Mouse (Mus musculus): ENCODE data around the gene Dock10. TPM values are rescaled to one million over a fixed set of nuclear protein-coding genes. Genes with fewer than 3 reads are reported as not detected.

Gene Dock10
- total and polyA plus RNA-seq, 3 experiments = 2.6 to 4.3 (median 3.8) TPM

- no peaks in the 10 kb centered on the region; the same call in 1 of the 2 replicates for H3K4me1 ChIP-seq (ENCODE audit: control insufficient read depth, insufficient read depth, low read length)
- no peak for DNase-seq
- H3K9ac ChIP-seq (ENCODE audit: low read depth, low read length) = no peak overlapping the region
- H3K27ac ChIP-seq = no peak overlapping the region
- no peaks in the 10 kb centered on the region for H3K27me3 ChIP-seq (ENCODE audit: control insufficient read depth, insufficient read depth, low read length)
- H3K36me3 ChIP-seq (ENCODE audit: control insufficient read depth, insufficient read depth, low read length) = no peaks in the 10 kb centered on the region; the same call in 1 of the 2 replicates
- H3K79me2 ChIP-seq (replicated peaks; ENCODE audit: control insufficient read depth, insufficient read depth, low read length) = no peaks in the 10 kb centered on the region
- WGBS = 63% methylated on average over 2 of the region's 2 CpGs
- H3K4me3 ChIP-seq = no peak overlapping the region
- intact Hi-C loops (cut with DNase I) = loop anchor here (5.0 kb wide), 1 partner anchor 70 kb away; no protein-coding TSS in a partner anchor
- TF ChIP-seq EP300 (IDR thresholded peaks at IDR 0.05; ENCODE audit: insufficient read depth, low read depth, low read length) (no peak), POLR2A (IDR thresholded peaks at IDR 0.05; ENCODE audit: insufficient read depth, low read depth, low read length) (no peak), CTCF (IDR thresholded peaks at IDR 0.05) (no peak)
These were observed 106.2 kb downstream of the Dock10 start for GRCm38 (mm10) chr1:80652083-80652482.

GRCm38 (mm10) chr1:80646602-80647001 lies 111.7 kb downstream of the Dock10 start:
- no peak overlapping the region for H3K27ac ChIP-seq
- H3K79me2 ChIP-seq (replicated peaks; ENCODE audit: control insufficient read depth, insufficient read depth, low read length) = no peaks in the 10 kb centered on the region
- TF ChIP-seq CTCF (IDR thresholded peaks at IDR 0.05) = no peak
- TF ChIP-seq POLR2A (IDR thresholded peaks at IDR 0.05; ENCODE audit: insufficient read depth, low read depth, low read length) = no peak
- no peak for TF ChIP-seq EP300 (IDR thresholded peaks at IDR 0.05; ENCODE audit: insufficient read depth, low read depth, low read length)
- H3K27me3 ChIP-seq (ENCODE audit: control insufficient read depth, insufficient read depth, low read length) = no peaks in the 10 kb centered on the region
- DNase-seq = no peak
- no peak overlapping the region for H3K4me3 ChIP-seq
- intact Hi-C loops (cut with DNase I) = no loop called here
- H3K36me3 ChIP-seq (ENCODE audit: control insufficient read depth, insufficient read depth, low read length) = no peaks in the 10 kb centered on the region
- H3K9ac ChIP-seq (ENCODE audit: low read depth, low read length) = no peak overlapping the region
- 59% methylated on average over 3 of the region's 3 CpGs for WGBS
- no peaks in the 10 kb centered on the region; the same call in 1 of the 2 replicates for H3K4me1 ChIP-seq (ENCODE audit: control insufficient read depth, insufficient read depth, low read length)

DNA sequence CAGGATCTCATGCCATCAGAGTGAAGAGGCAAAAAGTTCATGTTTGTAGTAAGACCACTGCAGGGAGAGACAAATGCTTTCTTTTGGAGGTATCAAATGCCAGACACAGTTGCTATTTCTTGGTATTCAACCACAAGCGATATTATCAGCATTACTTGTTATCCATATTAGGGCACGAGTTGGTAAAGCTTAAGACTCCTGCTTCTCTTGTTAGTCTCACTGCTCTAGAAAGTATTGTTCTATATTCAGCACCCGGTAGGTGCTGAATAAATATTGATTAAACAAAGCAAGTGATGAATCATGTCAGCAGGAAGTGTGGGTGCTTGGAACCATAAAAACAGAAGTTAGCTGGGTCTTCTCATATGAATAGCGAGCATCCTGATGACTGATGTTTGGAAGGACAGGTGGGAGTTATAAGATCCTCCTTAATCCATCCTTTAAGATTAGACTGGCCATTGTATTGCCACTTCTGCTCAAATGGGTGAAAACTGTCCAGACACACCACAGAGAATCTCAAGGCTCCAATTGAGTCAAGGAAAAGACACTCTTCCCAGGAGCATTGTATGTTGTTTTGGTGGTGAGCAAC lies 114.4 kb downstream of the Dock10 start:
- WGBS = 67% methylated on average over 4 of the region's 4 CpGs
- intact Hi-C loops (cut with DNase I) = no loop called here
- no peaks in the 10 kb centered on the region for H3K27me3 ChIP-seq (ENCODE audit: control insufficient read depth, insufficient read depth, low read length)
- no peak for DNase-seq
- no peaks in the 10 kb centered on the region for H3K36me3 ChIP-seq (ENCODE audit: control insufficient read depth, insufficient read depth, low read length)
- no peaks in the 10 kb centered on the region for H3K79me2 ChIP-seq (replicated peaks; ENCODE audit: control insufficient read depth, insufficient read depth, low read length)
- TF ChIP-seq POLR2A (IDR thresholded peaks at IDR 0.05; ENCODE audit: insufficient read depth, low read depth, low read length) (no peak), EP300 (IDR thresholded peaks at IDR 0.05; ENCODE audit: insufficient read depth, low read depth, low read length) (no peak), CTCF (IDR thresholded peaks at IDR 0.05) (no peak)
- no peak overlapping the region for H3K9ac ChIP-seq (ENCODE audit: low read depth, low read length)
- H3K4me3 ChIP-seq = no peak overlapping the region
- H3K4me1 ChIP-seq (ENCODE audit: control insufficient read depth, insufficient read depth, low read length) = no peaks in the 10 kb centered on the region; the same call in 1 of the 2 replicates
- no peak overlapping the region for H3K27ac ChIP-seq

GRCm38 (mm10) chr1:80641832-80642231 lies 116.5 kb downstream of the Dock10 start:
- Histone ChIP-seq H3K27ac (no peak overlapping the region), H3K36me3 (ENCODE audit: control insufficient read depth, insufficient read depth, low read length) (no peaks in the 10 kb centered on the region), H3K27me3 (ENCODE audit: control insufficient read depth, insufficient read depth, low read length) (no peaks in the 10 kb centered on the region), H3K4me3 (no peak overlapping the region), H3K79me2 (replicated peaks; ENCODE audit: control insufficient read depth, insufficient read depth, low read length) (no peaks in the 10 kb centered on the region), H3K4me1 (ENCODE audit: control insufficient read depth, insufficient read depth, low read length) (peaks cover 2% of the 10 kb centered on the region), H3K9ac (ENCODE audit: low read depth, low read length) (no peak overlapping the region)
- intact Hi-C loops (cut with DNase I) = no loop called here
- TF ChIP-seq POLR2A (IDR thresholded peaks at IDR 0.05; ENCODE audit: insufficient read depth, low read depth, low read length) (no peak), EP300 (IDR thresholded peaks at IDR 0.05; ENCODE audit: insufficient read depth, low read depth, low read length) (no peak), CTCF (IDR thresholded peaks at IDR 0.05) (no peak)
- WGBS = 78% methylated on average over 3 of the region's 3 CpGs
- DNase-seq = no peak

DNA sequence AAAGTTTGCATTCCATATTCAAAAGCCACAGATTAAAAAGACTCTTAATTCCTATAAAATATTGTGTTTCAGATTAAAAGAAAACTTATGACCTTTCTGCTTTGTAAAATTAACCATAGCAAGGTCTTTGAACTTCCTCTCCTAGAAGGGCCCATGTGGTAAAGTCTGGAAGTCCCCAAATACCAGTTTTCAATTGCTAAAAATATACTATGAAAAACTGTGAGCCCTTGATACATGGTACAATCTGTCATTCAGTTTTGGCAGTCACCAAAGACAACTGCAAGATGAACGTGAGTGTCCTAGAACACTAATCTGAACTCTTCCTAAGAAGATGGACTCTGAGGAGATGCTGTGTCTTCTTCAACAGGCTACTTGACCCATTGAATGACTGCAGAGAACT lies 117.0 kb downstream of the Dock10 start:
- no peak for DNase-seq
- H3K27ac ChIP-seq = no peak overlapping the region
- intact Hi-C loops (cut with DNase I) = no loop called here
- H3K9ac ChIP-seq (ENCODE audit: low read depth, low read length) = no peak overlapping the region
- H3K27me3 ChIP-seq (ENCODE audit: control insufficient read depth, insufficient read depth, low read length) = no peaks in the 10 kb centered on the region
- H3K36me3 ChIP-seq (ENCODE audit: control insufficient read depth, insufficient read depth, low read length) = no peaks in the 10 kb centered on the region
- WGBS = 46% methylated on average over 1 of the region's 1 CpGs
- no peaks in the 10 kb centered on the region for H3K79me2 ChIP-seq (replicated peaks; ENCODE audit: control insufficient read depth, insufficient read depth, low read length)
- TF ChIP-seq EP300 (IDR thresholded peaks at IDR 0.05; ENCODE audit: insufficient read depth, low read depth, low read length) = no peak
- no peak for TF ChIP-seq POLR2A (IDR thresholded peaks at IDR 0.05; ENCODE audit: insufficient read depth, low read depth, low read length)
- TF ChIP-seq CTCF (IDR thresholded peaks at IDR 0.05) = no peak
- H3K4me3 ChIP-seq = no peak overlapping the region
- peaks cover 2% of the 10 kb centered on the region for H3K4me1 ChIP-seq (ENCODE audit: control insufficient read depth, insufficient read depth, low read length)

GRCm38 (mm10) chr1:80639553-80639952 lies 118.8 kb downstream of the Dock10 start:
- H3K27ac ChIP-seq = no peak overlapping the region
- no peaks in the 10 kb centered on the region for H3K27me3 ChIP-seq (ENCODE audit: control insufficient read depth, insufficient read depth, low read length)
- H3K79me2 ChIP-seq (replicated peaks; ENCODE audit: control insufficient read depth, insufficient read depth, low read length) = no peaks in the 10 kb centered on the region
- 84% methylated on average over 1 of the region's 1 CpGs for WGBS
- DNase-seq = no peak
- H3K36me3 ChIP-seq (ENCODE audit: control insufficient read depth, insufficient read depth, low read length) = no peaks in the 10 kb centered on the region
- H3K4me3 ChIP-seq = no peak overlapping the region
- H3K4me1 ChIP-seq (ENCODE audit: control insufficient read depth, insufficient read depth, low read length) = peaks cover 2% of the 10 kb centered on the region
- no peak overlapping the region for H3K9ac ChIP-seq (ENCODE audit: low read depth, low read length)
- intact Hi-C loops (cut with DNase I) = no loop called here
- TF ChIP-seq POLR2A (IDR thresholded peaks at IDR 0.05; ENCODE audit: insufficient read depth, low read depth, low read length) (no peak), CTCF (IDR thresholded peaks at IDR 0.05) (no peak), EP300 (IDR thresholded peaks at IDR 0.05; ENCODE audit: insufficient read depth, low read depth, low read length) (no peak)

Measured in heart, adult 2 months (tissue).